ENCODE assay signal across 8 mouse cellular contexts in genomic region chr9:110655651-110656007, GRCm38 (mm10). TPM values are rescaled to one million over a fixed set of nuclear protein-coding genes. Genes with fewer than 3 reads are reported as not detected.
DNase-seq lines count a peak whose midpoint lies in the region; ATAC-seq and TF ChIP-seq lines count a peak whose summit lies in the region.

No protein-coding gene starts in this region.

- TF ChIP-seq EP300 in ES-Bruce4 (IDR thresholded peaks at IDR 0.05; ENCODE audit: insufficient read depth, low read depth, low read length), result no peak
- TF ChIP-seq EP300 in liver, postnatal 0 days (IDR thresholded peaks at IDR 0.05; ENCODE audit: low read depth), result no peak

- H3K4me3 ChIP-seq in heart, embryonic 12.5 days, result peak overlapping the region; percentile 84
- peak overlapping the region; percentile 68 for H3K4me3 ChIP-seq in ES-Bruce4 (ENCODE audit: low read depth, low read length)
- H3K4me3 ChIP-seq in forebrain, embryonic 15.5 days, result peak overlapping the region; percentile 74
- peak overlapping the region; percentile 74 for H3K4me3 ChIP-seq in liver, postnatal 0 days (ENCODE audit: low read depth, low read length)

- 0 out of 2 replicates have a peak, but pooled peaks cover 15% of the 10 kb centered on the region for H3K27me3 ChIP-seq in heart, embryonic 12.5 days (replicated peaks)
- no peaks in the 10 kb centered on the region for H3K27me3 ChIP-seq in ES-Bruce4 (ENCODE audit: control insufficient read depth, insufficient read depth, low read length, poor library complexity, severe bottlenecking)
- peaks cover 12% of the 10 kb centered on the region; the same call in 1 of the 2 replicates for H3K27me3 ChIP-seq in forebrain, embryonic 15.5 days
- H3K27me3 ChIP-seq in liver, postnatal 0 days (ENCODE audit: insufficient read depth, low read length), result peaks cover 15% of the 10 kb centered on the region

- no peaks in the 10 kb centered on the region for H3K9me3 ChIP-seq in heart, embryonic 12.5 days (replicated peaks)
- no peaks in the 10 kb centered on the region for H3K9me3 ChIP-seq in ES-Bruce4 (replicated peaks; ENCODE audit: control insufficient read depth, insufficient read depth, low read length, poor library complexity, severe bottlenecking)
- no peaks in the 10 kb centered on the region for H3K9me3 ChIP-seq in forebrain, embryonic 15.5 days
- H3K9me3 ChIP-seq in liver, postnatal 0 days (ENCODE audit: low read length), result no peaks in the 10 kb centered on the region

- no peak for DNase-seq in heart, postnatal 10 days
- no peak for DNase-seq in liver, postnatal 0 days
- DNase-seq in layer of hippocampus, postnatal 25 days (ENCODE audit: extremely low spot score in 1 of 2, low spot score in 1 of 2), result no peak
- DNase-seq in urinary bladder, postnatal 36 days (ENCODE audit: low spot score in 2 of 2), result no peak
- no peak for DNase-seq in gastrocnemius, postnatal 36 days

- H3K4me1 ChIP-seq in heart, embryonic 12.5 days (replicated peaks), result peaks cover 46% of the 10 kb centered on the region
- peaks cover 3% of the 10 kb centered on the region for H3K4me1 ChIP-seq in ES-Bruce4 (ENCODE audit: control insufficient read depth, insufficient read depth, low read length)
- H3K4me1 ChIP-seq in forebrain, embryonic 15.5 days, result peaks cover 61% of the 10 kb centered on the region
- peaks cover 63% of the 10 kb centered on the region for H3K4me1 ChIP-seq in liver, postnatal 0 days (ENCODE audit: insufficient read depth)

- 82% methylated on average over 10 of the region's 10 CpGs for WGBS in heart, embryonic 12.5 days
- WGBS in forebrain, embryonic 15.5 days, result 82% methylated on average over 10 of the region's 10 CpGs
- 84% methylated on average over 10 of the region's 10 CpGs for WGBS in liver, postnatal 0 days (ENCODE audit: insufficient replicate concordance)

- H3K27ac ChIP-seq in heart, embryonic 12.5 days (ENCODE audit: poor library complexity, severe bottlenecking), result peak overlapping the region; percentile 58
- H3K27ac ChIP-seq in ES-Bruce4 (ENCODE audit: insufficient read depth, low read length), result peak overlapping the region; percentile 70
- H3K27ac ChIP-seq in forebrain, embryonic 15.5 days (replicated peaks), result peak overlapping the region; percentile 96
- peak overlapping the region; percentile 91 for H3K27ac ChIP-seq in liver, postnatal 0 days (ENCODE audit: low read depth)

- TF ChIP-seq CTCF in ES-Bruce4 (IDR thresholded peaks at IDR 0.05; ENCODE audit: low read depth, low read length), result no peak
- no peak for TF ChIP-seq CTCF in liver, postnatal 0 days (IDR thresholded peaks at IDR 0.05; ENCODE audit: low read depth)

- ATAC-seq in heart, embryonic 12.5 days (ENCODE audit: insufficient number of reproducible peaks, low FRiP score), result no peak
- ATAC-seq in forebrain, embryonic 15.5 days (replicated peaks), result no peak
- no peak for ATAC-seq in liver, postnatal 0 days

- intact Hi-C loops in heart, postnatal 10 days (cut with DNase I), result loop anchor here (2.0 kb wide), 1 partner anchor 17 kb away; no protein-coding TSS in a partner anchor
- intact Hi-C loops in gastrocnemius, postnatal 36 days (cut with DNase I), result no loop called here

- peaks cover 7% of the 10 kb centered on the region; the same call in 1 of the 2 replicates for H3K36me3 ChIP-seq in heart, embryonic 12.5 days
- H3K36me3 ChIP-seq in ES-Bruce4 (ENCODE audit: control insufficient read depth, insufficient read depth, low read length, poor library complexity, severe bottlenecking), result no peaks in the 10 kb centered on the region
- H3K36me3 ChIP-seq in forebrain, embryonic 15.5 days, result no peaks in the 10 kb centered on the region
- H3K36me3 ChIP-seq in liver, postnatal 0 days (replicated peaks; ENCODE audit: insufficient read depth, low read length), result 0 out of 2 replicates have a peak, but pooled peaks cover 3% of the 10 kb centered on the region

- H3K9ac ChIP-seq in heart, embryonic 12.5 days, result peak overlapping the region; percentile 90; the same call in 1 of the 2 replicates
- H3K9ac ChIP-seq in ES-Bruce4 (ENCODE audit: low read depth, poor library complexity, severe bottlenecking), result peak overlapping the region; percentile 52
- H3K9ac ChIP-seq in forebrain, embryonic 15.5 days (replicated peaks), result peak overlapping the region; percentile 80
- H3K9ac ChIP-seq in liver, postnatal 0 days (replicated peaks), result peak overlapping the region; percentile 83

- peak overlapping the region; percentile 71 for H3K4me2 ChIP-seq in heart, embryonic 12.5 days
- H3K4me2 ChIP-seq in forebrain, embryonic 15.5 days (replicated peaks), result peak overlapping the region; percentile 58
- peak overlapping the region; percentile 73 for H3K4me2 ChIP-seq in liver, postnatal 0 days (ENCODE audit: low read depth, low read length)

- TF ChIP-seq POLR2A in ES-Bruce4 (IDR thresholded peaks at IDR 0.05; ENCODE audit: insufficient read depth, low read length), result no peak

RNA-seq across cellular contexts. Expression of gene Ccdc12, which starts 0.7 kb away (rescaled TPM):
- polyA plus RNA-seq in heart, embryonic 12.5 days (2016; fragmentation: Nextera tagmentation; extraction: Ambion mirVana), result 120 and 123 TPM in 2 replicates
- 10 to 100 TPM; 69.6 to 78.9 TPM for total RNA-seq in heart, postnatal 10 days (2021)
- polyA plus RNA-seq in ES-Bruce4 (2011; ENCODE audit: insufficient read depth, insufficient read length, low read depth, missing spikeins), result 33.5 and 40.5 TPM in 2 replicates
- 120 and 130 TPM in 2 replicates for polyA plus RNA-seq in forebrain, embryonic 15.5 days (2015; fragmentation: Nextera tagmentation; extraction: Ambion mirVana)
- polyA plus RNA-seq in liver, postnatal 0 days (2015; fragmentation: Nextera tagmentation; extraction: Ambion mirVana), result 69.3 and 71.1 TPM in 2 replicates
- total RNA-seq in layer of hippocampus, postnatal 25 days (2021), result 10 to 100 TPM; 51.2 to 57.6 TPM
- 10 to 100 TPM; 45.1 to 48.1 TPM for total RNA-seq in gastrocnemius, postnatal 36 days (2021)

RNA-seq across cellular contexts. Expression of gene Nbeal2, which starts 1.7 kb away (rescaled TPM):
- polyA plus RNA-seq in heart, embryonic 12.5 days (2016; fragmentation: Nextera tagmentation; extraction: Ambion mirVana), result 1.9 and 2.4 TPM in 2 replicates
- total RNA-seq in heart, postnatal 10 days (2021), result 1 to 10 TPM; 8.3 to 8.7 TPM
- 10.3 and 11.6 TPM in 2 replicates for polyA plus RNA-seq in ES-Bruce4 (2011; ENCODE audit: insufficient read depth, insufficient read length, low read depth, missing spikeins)
- polyA plus RNA-seq in forebrain, embryonic 15.5 days (2015; fragmentation: Nextera tagmentation; extraction: Ambion mirVana), result 2.1 and 2.4 TPM in 2 replicates
- 1.5 and 2.0 TPM in 2 replicates for polyA plus RNA-seq in liver, postnatal 0 days (2015; fragmentation: Nextera tagmentation; extraction: Ambion mirVana)
- total RNA-seq in layer of hippocampus, postnatal 25 days (2021), result 10 to 100 TPM in 1 of 2 experiments, 1 to 10 TPM in 1; 8.4 to 12.9 TPM
- total RNA-seq in gastrocnemius, postnatal 36 days (2021), result 1 to 10 TPM; 3.3 to 3.6 TPM

RNA-seq across cellular contexts. Expression of gene Nradd, which starts 31.4 kb away (rescaled TPM):
- polyA plus RNA-seq in heart, embryonic 12.5 days (2016; fragmentation: Nextera tagmentation; extraction: Ambion mirVana), result 22.9 and 26.0 TPM in 2 replicates
- total RNA-seq in heart, postnatal 10 days (2021), result 1 to 10 TPM; 2.2 to 2.3 TPM
- 43.5 and 48.0 TPM in 2 replicates for polyA plus RNA-seq in ES-Bruce4 (2011; ENCODE audit: insufficient read depth, insufficient read length, low read depth, missing spikeins)
- polyA plus RNA-seq in forebrain, embryonic 15.5 days (2015; fragmentation: Nextera tagmentation; extraction: Ambion mirVana), result 29.1 and 32.8 TPM in 2 replicates
- polyA plus RNA-seq in liver, postnatal 0 days (2015; fragmentation: Nextera tagmentation; extraction: Ambion mirVana), result 1.3 and 1.4 TPM in 2 replicates
- total RNA-seq in layer of hippocampus, postnatal 25 days (2021), result 1 to 10 TPM; 1.6 to 1.9 TPM
- total RNA-seq in gastrocnemius, postnatal 36 days (2021), result 1 to 10 TPM in 1 of 2 experiments, under 1 TPM in 1; 0.91 to 1.2 TPM
